Mouse (Mus musculus) CD4-positive, CD25-positive, alpha-beta regulatory T cell, adult 2 months (primary cell): ENCODE measurements at regions not wholly inside any gene's neighbourhood (a gene's known extent, or its start where the extent isn't known, plus 50 kb on each side); places are given as distances from the start of the nearest gene placed in this dataset.

Source experiments
- DNase-seq: peaks from one replicate; pipeline ENCODE4 v3.0.0-alpha.2; 2012; ENCODE audit warnings: low read depth, low spot score

DNA sequence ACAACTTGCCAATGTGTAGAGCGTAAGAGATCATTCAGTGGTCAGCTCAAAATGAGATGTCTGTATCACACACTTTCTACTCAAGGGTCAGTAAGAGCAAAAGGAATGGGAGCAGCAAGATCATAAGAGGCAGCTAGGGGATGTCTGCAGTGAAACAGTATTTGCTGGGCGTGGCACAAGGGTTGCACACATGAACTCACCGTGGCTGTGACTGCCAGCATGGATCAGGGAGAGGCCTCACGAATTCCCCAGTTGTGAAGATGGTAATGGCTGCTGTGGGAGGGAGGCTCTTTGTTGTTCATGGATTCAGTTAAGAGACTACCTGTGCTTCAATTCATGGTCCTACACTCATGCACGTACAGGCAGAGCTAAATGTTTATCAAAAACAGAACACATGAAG, 91.5 kb upstream of the Cdkn2b start:
- DNase-seq, result no peak

DNA sequence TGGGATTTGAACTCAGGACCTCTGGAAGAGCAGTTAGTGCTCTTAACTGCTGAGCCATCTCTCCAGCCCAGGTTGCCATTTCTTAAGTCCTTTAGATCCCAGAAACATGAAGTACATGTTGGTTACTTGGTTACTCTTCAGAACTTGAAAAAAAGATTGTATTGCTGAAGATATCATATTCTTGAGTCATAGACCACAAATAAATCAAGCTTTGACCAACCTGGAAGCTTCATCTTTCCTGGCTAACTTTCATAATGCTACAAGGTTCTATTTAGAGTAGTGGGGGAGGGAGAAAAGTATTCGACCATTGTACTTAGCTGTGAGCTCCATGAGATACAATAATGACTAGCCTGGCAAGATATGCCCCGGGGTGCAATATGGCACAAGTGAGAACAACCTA, 90.9 kb upstream of the Cdkn2b start:
- DNase-seq, result no peak

DNA sequence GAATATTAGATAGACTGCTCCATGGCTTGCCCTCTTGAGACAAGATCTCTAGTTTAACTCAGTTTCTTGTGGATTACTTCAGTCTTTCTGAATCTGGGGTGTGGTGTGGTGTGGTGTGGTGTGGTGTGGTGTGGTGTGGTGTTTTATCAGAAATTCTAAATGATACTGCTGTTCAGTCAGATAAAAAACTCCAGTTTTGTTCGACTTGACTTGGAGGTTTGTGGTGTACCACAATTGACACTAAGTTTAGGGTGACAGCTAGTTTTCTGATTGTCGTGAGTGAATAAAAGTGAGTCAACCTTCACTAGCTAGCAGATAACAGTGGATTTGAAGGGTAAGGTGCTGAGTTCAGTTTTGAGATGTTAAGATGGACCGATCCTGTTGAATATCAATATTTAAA, 89.5 kb upstream of the Cdkn2b start:
- DNase-seq, result no peak

GRCm38 (mm10) chr4:89399277-89399676, 88.4 kb upstream of the Cdkn2b start:
- DNase-seq, result no peak

DNA sequence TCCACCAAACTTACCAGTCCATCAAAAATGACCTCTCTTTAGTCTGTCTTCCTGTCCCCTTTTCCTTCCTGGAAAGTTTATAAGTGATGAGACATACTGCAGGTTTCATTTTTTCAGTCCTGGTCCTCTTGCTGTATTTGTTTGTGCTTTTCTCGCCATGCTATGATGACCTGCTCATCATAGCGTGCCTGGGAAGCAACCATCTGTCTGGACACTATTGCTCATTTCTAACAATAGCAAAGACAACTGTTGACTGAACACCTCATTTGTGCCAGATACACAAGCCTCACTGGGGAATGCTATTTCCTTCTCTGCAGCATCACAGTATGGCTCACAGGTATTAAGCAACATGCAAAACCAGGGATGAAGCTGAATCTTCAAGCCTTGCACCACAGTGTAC, 85.2 kb upstream of the Cdkn2b start:
- DNase-seq, result no peak

DNA sequence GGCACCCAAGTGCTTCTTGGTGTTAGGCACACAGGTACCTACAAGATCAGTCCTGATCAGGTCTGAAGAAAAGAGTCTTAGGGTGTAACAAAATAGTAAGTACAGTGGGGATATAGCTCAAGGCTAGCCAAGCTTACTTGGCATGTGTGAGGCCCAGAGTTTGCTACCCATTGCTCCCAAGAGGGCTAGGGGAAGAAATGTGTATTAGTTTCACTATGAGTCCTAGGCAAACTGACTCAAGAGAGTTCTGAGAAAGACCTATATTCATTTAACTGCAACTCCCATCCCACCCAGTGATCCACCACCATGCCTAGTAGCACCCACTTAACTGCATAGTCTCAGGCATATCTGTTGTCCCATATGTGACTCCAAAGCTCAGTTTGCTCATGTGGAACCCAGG, 84.5 kb upstream of the Cdkn2b start:
- no peak for DNase-seq

GRCm38 (mm10) chr4:89393251-89393711, 82.4 kb upstream of the Cdkn2b start:
- DNase-seq, result no peak

DNA sequence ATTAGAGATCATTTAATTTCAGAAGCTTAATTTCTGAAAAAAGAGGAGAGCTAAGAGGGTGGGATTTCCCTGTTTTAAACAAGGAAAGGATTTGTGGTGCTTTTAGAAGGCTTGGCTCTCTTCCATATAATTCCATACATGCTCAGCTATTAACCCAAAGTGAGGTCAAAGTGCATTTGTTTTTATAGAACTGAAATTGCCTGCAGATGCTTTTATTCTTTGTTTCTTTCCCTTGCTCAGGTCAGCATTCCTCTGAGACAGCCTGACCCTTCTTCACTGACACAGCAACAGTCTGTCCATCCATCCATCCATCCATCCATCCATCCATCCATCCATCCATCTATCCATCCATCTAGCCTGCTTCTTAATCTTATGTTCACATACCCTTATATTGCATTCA, 82.0 kb upstream of the Cdkn2b start:
- DNase-seq, result no peak

- no peak for DNase-seq
Observed at GRCm38 (mm10) chr4:89391463-89392308, 80.8 kb upstream of the Cdkn2b start.

GRCm38 (mm10) chr4:89383548-89383947, 72.7 kb upstream of the Cdkn2b start:
- DNase-seq, result no peak

- no peak for DNase-seq
Observed at GRCm38 (mm10) chr4:89382434-89382976, 71.7 kb upstream of the Cdkn2b start.

GRCm38 (mm10) chr4:89381763-89382162, 70.9 kb upstream of the Cdkn2b start:
- DNase-seq, result no peak

DNA sequence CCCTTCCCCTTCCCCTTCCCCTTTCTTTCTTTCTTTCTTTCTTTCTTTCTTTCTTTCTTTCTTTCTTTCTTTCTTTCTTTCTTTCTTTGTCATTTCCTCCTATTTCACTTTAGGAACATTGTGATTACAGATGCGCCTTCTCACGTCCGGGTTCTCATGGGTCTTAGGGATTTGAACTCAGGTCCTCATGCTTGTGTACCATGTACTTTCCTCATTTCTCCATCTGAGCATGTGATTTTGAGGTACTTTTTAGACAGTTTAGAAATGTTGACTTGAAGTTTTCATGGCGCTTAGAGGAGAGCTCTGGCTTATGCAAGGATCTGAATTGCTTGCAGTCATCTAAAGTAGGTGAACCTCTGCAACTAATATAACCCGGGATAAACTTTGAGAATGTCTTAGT, 70.2 kb upstream of the Cdkn2b start:
- DNase-seq, result no peak

DNA sequence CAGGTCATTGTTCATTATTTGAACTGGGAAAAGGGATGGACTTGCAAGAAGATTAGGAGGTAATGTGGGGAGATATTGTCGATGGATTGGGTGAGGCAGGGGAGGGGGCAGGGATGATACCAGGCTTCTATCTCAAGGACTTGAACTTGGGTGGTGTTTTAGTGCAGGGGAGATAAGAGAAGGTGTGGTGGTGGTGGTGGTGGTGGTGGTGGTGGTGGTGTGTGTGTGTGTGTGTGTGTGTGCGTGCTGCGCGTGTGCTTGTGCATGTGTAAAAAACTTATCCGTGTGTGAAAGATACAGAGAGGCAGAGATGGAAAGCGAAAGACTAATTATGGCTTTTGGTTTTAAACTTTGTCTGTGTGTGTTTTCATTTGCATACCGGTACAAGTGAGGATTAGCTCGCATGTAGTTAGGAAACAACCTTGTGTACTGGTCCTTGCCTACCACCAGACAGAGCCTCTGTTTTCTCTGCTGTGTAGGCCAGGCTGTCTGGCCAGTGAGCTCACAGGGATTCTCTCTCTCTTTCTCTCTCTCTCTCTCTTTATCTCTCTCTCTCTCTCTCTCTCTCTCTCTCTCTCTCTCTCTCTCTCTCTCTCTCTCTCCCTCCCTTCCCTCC, 69.6 kb upstream of the Cdkn2b start:
- no peak for DNase-seq

- DNase-seq, result no peak
Observed at GRCm38 (mm10) chr4:89379622-89380329, 68.9 kb upstream of the Cdkn2b start.

DNA sequence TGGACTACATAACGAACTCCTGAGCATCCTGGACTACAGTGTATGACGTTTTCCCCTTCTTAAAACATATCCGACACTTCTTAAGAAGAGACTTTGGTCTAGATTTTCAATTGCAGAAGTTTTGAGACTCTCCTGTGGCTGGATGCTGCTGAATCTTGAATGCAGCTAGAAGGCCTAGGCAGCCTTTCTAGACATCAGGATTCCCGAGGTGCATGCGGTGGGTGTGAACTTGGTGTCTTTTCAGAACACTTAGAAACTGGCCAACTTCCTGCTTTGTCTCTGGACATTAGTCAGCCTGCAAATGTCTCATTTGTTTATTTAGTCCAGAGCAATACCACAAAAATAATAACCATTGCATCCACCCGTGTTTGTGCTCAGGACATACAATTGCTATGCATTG, 61.8 kb upstream of the Cdkn2b start:
- DNase-seq, result no peak

DNA sequence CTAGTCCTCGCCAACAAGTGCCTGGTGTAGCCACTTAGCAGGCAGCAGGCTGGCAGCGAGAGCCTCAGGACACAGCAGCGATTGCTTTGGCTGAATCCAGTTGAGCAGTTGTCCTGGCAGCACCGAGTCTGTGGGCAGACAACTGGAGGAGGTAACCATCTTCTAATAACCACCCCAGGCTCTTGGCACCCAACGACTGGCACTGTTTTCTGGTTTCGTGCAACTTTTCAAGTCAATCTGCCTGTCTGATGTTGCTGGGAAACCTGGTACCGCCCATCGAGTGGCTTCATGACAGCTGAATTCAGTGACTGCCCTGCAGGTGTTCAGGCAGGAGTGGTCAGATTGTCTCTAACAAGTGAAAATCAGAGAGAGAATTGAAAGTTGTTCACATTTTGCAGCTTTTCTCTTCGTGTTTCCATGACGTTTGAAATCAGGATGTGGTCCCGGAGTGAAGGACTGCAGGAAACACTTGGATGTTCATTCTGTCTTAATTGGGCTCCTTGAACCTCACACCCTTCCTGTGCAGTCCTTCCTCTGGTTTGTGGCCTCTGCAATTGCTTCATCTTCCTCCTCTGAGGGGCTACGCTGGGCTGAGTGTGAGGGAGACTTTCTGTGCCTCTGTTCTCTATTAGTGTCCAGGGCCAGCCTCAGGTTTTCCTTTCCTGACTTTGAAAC, 58.1 kb upstream of the Cdkn2b start:
- no peak for DNase-seq

- DNase-seq, result no peak
Observed at GRCm38 (mm10) chr4:89366581-89367141, 55.8 kb upstream of the Cdkn2b start.

- DNase-seq, result no peak
Observed at GRCm38 (mm10) chr4:89365875-89366274, 55.0 kb upstream of the Cdkn2b start.

DNA sequence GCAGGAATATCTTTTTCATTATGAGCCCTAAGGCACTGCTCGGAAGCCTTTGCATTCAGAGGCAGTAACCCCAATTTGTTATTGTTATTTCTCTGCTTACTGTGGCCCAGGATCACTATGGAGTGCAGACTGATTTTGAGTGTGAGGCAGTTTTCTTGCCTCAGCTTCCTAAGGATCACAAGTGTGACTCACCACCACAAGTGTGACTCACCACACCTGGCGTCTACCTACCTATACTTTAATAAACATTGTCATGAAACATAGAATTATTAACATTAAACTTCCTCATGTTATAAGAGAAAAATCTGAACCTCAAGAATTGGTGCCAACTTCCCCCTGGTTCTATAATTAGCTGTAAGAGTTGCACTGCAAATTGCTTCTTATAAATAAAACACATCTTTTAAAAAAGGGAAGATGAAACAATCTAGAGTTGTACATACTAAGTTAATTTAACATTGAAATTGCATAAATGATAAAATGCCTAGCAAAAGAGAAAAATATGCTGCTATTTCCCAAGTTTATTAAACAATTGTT, 52.4 kb upstream of the Cdkn2b start:
- no peak for DNase-seq

DNA sequence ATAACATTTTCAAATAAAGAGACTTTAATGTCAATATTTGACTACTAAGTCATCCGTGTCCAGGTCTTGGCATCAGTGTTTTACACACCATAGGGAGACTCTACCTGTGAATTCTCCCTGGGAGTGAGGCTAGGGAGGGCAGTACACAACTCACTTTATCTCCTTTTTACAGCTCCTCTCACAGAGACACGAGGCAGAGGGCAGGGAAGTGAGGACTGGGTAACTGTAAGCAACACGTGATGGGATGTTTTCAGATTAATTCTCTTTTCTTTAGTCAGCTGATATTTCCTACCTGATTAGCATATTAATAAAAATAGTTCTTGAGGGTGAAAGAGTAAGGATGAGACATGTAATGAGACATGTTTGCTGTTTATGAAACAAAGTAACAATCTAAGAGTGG, 51.8 kb upstream of the Cdkn2b start:
- no peak for DNase-seq
